Mouse (Mus musculus) monocyte, adult 59 days (primary cell): ENCODE results near the gene Hist1h4d. TPM values are rescaled to one million over a fixed set of nuclear protein-coding genes. Genes with fewer than 3 reads are reported as not detected.

ENCODE experiments used
- total RNA-seq, 2 experiments: library from RNA; stranded (reverse); gene quantifications; one replicate each; pipeline ENCODE4 v1.2.4; 2023

Gene Hist1h4d
- 100 to 1,000 TPM; 179 to 193 TPM for total RNA-seq

GRCm38 (mm10) chr13:23581408-23582218, at the start of gene Hist1h4d:
Hist1h4d (plus strand) TSS chr13:23581598.

GRCm38 (mm10) chr13:23533560-23534367, 47.6 kb upstream of the Hist1h4d start, which contains the start of gene Hist1h2af:
Hist1h2af (plus strand) TSS chr13:23533906.

GRCm38 (mm10) chr13:23535137-23536075, 46.0 kb upstream of the Hist1h4d start, which contains the start of gene Hist1h3g:
Hist1h3g (plus strand) TSS chr13:23535422.

GRCm38 (mm10) chr13:23542999-23543607, 38.3 kb upstream of the Hist1h4d start, which contains the start of gene Hist1h2bh:
Hist1h2bh (minus strand) TSS chr13:23543392.

GRCm38 (mm10) chr13:23543965-23544786, 37.2 kb upstream of the Hist1h4d start, which contains the start of gene Hist1h3f:
Hist1h3f (plus strand) TSS chr13:23544052.

GRCm38 (mm10) chr13:23551146-23551834, 30.1 kb upstream of the Hist1h4d start, which contains the start of gene Hist1h4f:
Hist1h4f (minus strand) TSS chr13:23551648.

GRCm38 (mm10) chr13:23552962-23553361, 28.4 kb upstream of the Hist1h4d start, which contains the start of gene Hist1h1d:
Hist1h1d (plus strand) TSS chr13:23553262.

GRCm38 (mm10) chr13:23561883-23562659, 19.3 kb upstream of the Hist1h4d start, which contains the start of gene Hist1h3e:
Hist1h3e (minus strand) TSS chr13:23562369.

GRCm38 (mm10) chr13:23571022-23571503, 10.3 kb upstream of the Hist1h4d start, which contains the start of the genes Hist1h2ae and Hist1h2bg:
Hist1h2ae (minus strand) TSS chr13:23571220.
Hist1h2bg (plus strand) TSS chr13:23571396.

GRCm38 (mm10) chr13:23573898-23574524, 7.4 kb upstream of the Hist1h4d start, which contains the start of the genes Hist1h2bf and Hist1h2ad:
Hist1h2bf (minus strand) TSS chr13:23574196.
Hist1h2ad (plus strand) TSS chr13:23574381.

GRCm38 (mm10) chr13:23575271-23575851, 6.0 kb upstream of the Hist1h4d start, which contains the start of gene Hist1h3d:
Hist1h3d (plus strand) TSS chr13:23575763.

GRCm38 (mm10) chr13:23620733-23621531, 39.5 kb downstream of the Hist1h4d start, which contains the start of gene Hist1h2be:
Hist1h2be (minus strand) TSS chr13:23621124.

GRCm38 (mm10) chr13:23622175-23622671, 40.8 kb downstream of the Hist1h4d start, which contains the start of gene Hist1h1e:
Hist1h1e (minus strand) TSS chr13:23622558.

